Mouse (Mus musculus): ENCODE results near the gene Dcbld1.
"Not testable (repeated sequence)": the region's sequence is repeated elsewhere in the genome, so short reads cannot be mapped to it uniquely, and the experiment has no call there.

The Dcbld1 gene

GRCm38 (mm10) chr10:52304574-52304973 lies 71.2 kb downstream of the Dcbld1 start:
- no peak for DNase-seq (ENCODE audit: low spot score)

- no peak for DNase-seq (ENCODE audit: low spot score)
These were observed 75.8 kb downstream of the Dcbld1 start for GRCm38 (mm10) chr10:52309196-52309595.

- DNase-seq (ENCODE audit: low spot score) = no peak
These were observed 86.3 kb downstream of the Dcbld1 start for GRCm38 (mm10) chr10:52319506-52320286.

- no peak for DNase-seq (ENCODE audit: low spot score)
These were observed 88.5 kb downstream of the Dcbld1 start for GRCm38 (mm10) chr10:52321918-52322317.

GRCm38 (mm10) chr10:52331007-52331406 lies 97.6 kb downstream of the Dcbld1 start:
- DNase-seq (ENCODE audit: low spot score) = no peak

- not testable (repeated sequence) for DNase-seq (ENCODE audit: low spot score)
These were observed 109.9 kb downstream of the Dcbld1 start for GRCm38 (mm10) chr10:52343324-52343723.

GRCm38 (mm10) chr10:52353184-52353583 lies 119.8 kb downstream of the Dcbld1 start:
- no peak for DNase-seq (ENCODE audit: low spot score)

GRCm38 (mm10) chr10:52358467-52358866 lies 125.0 kb downstream of the Dcbld1 start, which contains the start of gene Gm26741:
Gene Gm26741 (plus strand): TSS chr10:52358767.
- no peak for DNase-seq (ENCODE audit: low spot score)

GRCm38 (mm10) chr10:52360241-52360735 lies 126.9 kb downstream of the Dcbld1 start:
- DNase-seq (ENCODE audit: low spot score) = no peak

GRCm38 (mm10) chr10:52360862-52361609 lies 127.6 kb downstream of the Dcbld1 start:
- DNase-seq (ENCODE audit: low spot score) = no peak

GRCm38 (mm10) chr10:52368376-52368775 lies 135.0 kb downstream of the Dcbld1 start:
- no peak for DNase-seq (ENCODE audit: low spot score)

All from testis, postnatal 14 days (tissue).